Mouse (Mus musculus): ENCODE measurements around the gene Tmem236. TPM values are rescaled to one million over a fixed set of nuclear protein-coding genes. Genes with fewer than 3 reads are reported as not detected.

Gene Tmem236
- total and polyA plus RNA-seq, 2 experiments from 2014 or later = 0.04 to 1.2 TPM

- Histone ChIP-seq H3K9me3 (replicated peaks; ENCODE audit: control insufficient read depth, low read length) (no peaks in the 10 kb centered on the region), H3K27me3 (ENCODE audit: control insufficient read depth, insufficient read depth, low read length) (no peaks in the 10 kb centered on the region), H3K27ac (ENCODE audit: low read depth) (no peak overlapping the region), H3K9ac (replicated peaks; ENCODE audit: low read depth, low read length) (no peak overlapping the region), H3K4me3 (ENCODE audit: low read depth, low read length) (no peak overlapping the region), H3K4me1 (ENCODE audit: control insufficient read depth, insufficient read depth) (no peaks in the 10 kb centered on the region), H3K4me2 (ENCODE audit: low read depth, low read length) (no peak overlapping the region), H3K36me3 (replicated peaks; ENCODE audit: control insufficient read depth, insufficient read depth, low read length) (no peaks in the 10 kb centered on the region)
- ATAC-seq (ENCODE audit: insufficient read depth, low read depth) = no peak
- TF ChIP-seq CTCF (IDR thresholded peaks at IDR 0.05; ENCODE audit: low read depth) = no peak
- no peak for TF ChIP-seq EP300 (IDR thresholded peaks at IDR 0.05; ENCODE audit: low read depth)
- 78% methylated on average over 3 of the region's 4 CpGs for WGBS
- DNase-seq (ENCODE audit: low spot score) = no peak
Observed at GRCm38 (mm10) chr2:14224387-14224786, 50.1 kb downstream of the Tmem236 start.

- ATAC-seq (ENCODE audit: insufficient read depth, low read depth) = no peak
Observed at GRCm38 (mm10) chr2:14228495-14228894, 54.2 kb downstream of the Tmem236 start.

GRCm38 (mm10) chr2:14229149-14229548, 54.8 kb downstream of the Tmem236 start, which contains the start of gene Mrc1:
Gene Mrc1, plus strand, starts transcription at chr2:14229392.
- Histone ChIP-seq H3K4me1 (ENCODE audit: control insufficient read depth, insufficient read depth) (peaks cover 4% of the 10 kb centered on the region; the same call in 1 of the 2 replicates), H3K4me3 (ENCODE audit: low read depth, low read length) (0 out of 2 replicates have a peak within 1 kb of the TSS, but pooled peaks have one; percentile 1), H3K9me3 (replicated peaks; ENCODE audit: control insufficient read depth, low read length) (no peaks in the 10 kb centered on the region), H3K36me3 (replicated peaks; ENCODE audit: control insufficient read depth, insufficient read depth, low read length) (no peaks in the 10 kb centered on the region), H3K27ac (ENCODE audit: low read depth) (no peak within 1 kb of the TSS), H3K9ac (replicated peaks; ENCODE audit: low read depth, low read length) (no peak within 1 kb of the TSS), H3K27me3 (ENCODE audit: control insufficient read depth, insufficient read depth, low read length) (no peaks in the 10 kb centered on the region), H3K4me2 (ENCODE audit: low read depth, low read length) (peak within 1 kb of the TSS; percentile 3; the same call in 1 of the 2 replicates)
- DNase-seq (ENCODE audit: low spot score) (no peak), ATAC-seq (ENCODE audit: insufficient read depth, low read depth) (no peak)
- 52% methylated on average over 3 of the region's 3 CpGs for WGBS
- TF ChIP-seq CTCF (IDR thresholded peaks at IDR 0.05; ENCODE audit: low read depth) (no peak), EP300 (IDR thresholded peaks at IDR 0.05; ENCODE audit: low read depth) (no peak)

More at GRCm38 (mm10) chr2:14228495-14228894, 54.2 kb downstream of the Tmem236 start:
- no peak overlapping the region for H3K4me2 ChIP-seq (ENCODE audit: low read depth, low read length)
- H3K4me1 ChIP-seq (ENCODE audit: control insufficient read depth, insufficient read depth) = peaks cover 4% of the 10 kb centered on the region; the same call in 1 of the 2 replicates
- H3K27me3 ChIP-seq (ENCODE audit: control insufficient read depth, insufficient read depth, low read length) = no peaks in the 10 kb centered on the region
- no peaks in the 10 kb centered on the region for H3K36me3 ChIP-seq (replicated peaks; ENCODE audit: control insufficient read depth, insufficient read depth, low read length)
- no peak overlapping the region for H3K4me3 ChIP-seq (ENCODE audit: low read depth, low read length)
- H3K9me3 ChIP-seq (replicated peaks; ENCODE audit: control insufficient read depth, low read length) = no peaks in the 10 kb centered on the region
- 50% methylated on average over 6 of the region's 6 CpGs for WGBS
- TF ChIP-seq CTCF (IDR thresholded peaks at IDR 0.05; ENCODE audit: low read depth) = no peak
- TF ChIP-seq EP300 (IDR thresholded peaks at IDR 0.05; ENCODE audit: low read depth) = no peak
- H3K27ac ChIP-seq (ENCODE audit: low read depth) = no peak overlapping the region
- DNase-seq (ENCODE audit: low spot score) = no peak
- H3K9ac ChIP-seq (replicated peaks; ENCODE audit: low read depth, low read length) = no peak overlapping the region

- ATAC-seq (ENCODE audit: insufficient read depth, low read depth) = no peak
- Histone ChIP-seq H3K4me1 (ENCODE audit: control insufficient read depth, insufficient read depth) (peaks cover 4% of the 10 kb centered on the region; the same call in 1 of the 2 replicates), H3K4me2 (ENCODE audit: low read depth, low read length) (peak overlapping the region; percentile 3; the same call in 1 of the 2 replicates), H3K9me3 (replicated peaks; ENCODE audit: control insufficient read depth, low read length) (no peaks in the 10 kb centered on the region), H3K9ac (replicated peaks; ENCODE audit: low read depth, low read length) (no peak overlapping the region), H3K36me3 (replicated peaks; ENCODE audit: control insufficient read depth, insufficient read depth, low read length) (no peaks in the 10 kb centered on the region), H3K27me3 (ENCODE audit: control insufficient read depth, insufficient read depth, low read length) (no peaks in the 10 kb centered on the region), H3K4me3 (ENCODE audit: low read depth, low read length) (no peak overlapping the region), H3K27ac (ENCODE audit: low read depth) (no peak overlapping the region)
- 56% methylated on average over 14 of the region's 14 CpGs for whole genome bisulfite sequencing
- no peak for DNase-seq (ENCODE audit: low spot score)
- TF ChIP-seq CTCF (IDR thresholded peaks at IDR 0.05; ENCODE audit: low read depth) (no peak), EP300 (IDR thresholded peaks at IDR 0.05; ENCODE audit: low read depth) (no peak)
Observed at GRCm38 (mm10) chr2:14229979-14230378, 55.7 kb downstream of the Tmem236 start.

- Histone ChIP-seq H3K27me3 (ENCODE audit: control insufficient read depth, insufficient read depth, low read length) (no peaks in the 10 kb centered on the region), H3K9ac (replicated peaks; ENCODE audit: low read depth, low read length) (no peak overlapping the region), H3K9me3 (replicated peaks; ENCODE audit: control insufficient read depth, low read length) (no peaks in the 10 kb centered on the region), H3K4me2 (ENCODE audit: low read depth, low read length) (no peak overlapping the region), H3K36me3 (replicated peaks; ENCODE audit: control insufficient read depth, insufficient read depth, low read length) (no peaks in the 10 kb centered on the region), H3K27ac (ENCODE audit: low read depth) (no peak overlapping the region), H3K4me1 (ENCODE audit: control insufficient read depth, insufficient read depth) (peaks cover 7% of the 10 kb centered on the region; the same call in 1 of the 2 replicates), H3K4me3 (ENCODE audit: low read depth, low read length) (no peak overlapping the region)
- no peak for ATAC-seq (ENCODE audit: insufficient read depth, low read depth)
- WGBS = 54% methylated on average over 1 of the region's 1 CpGs
- DNase-seq (ENCODE audit: low spot score) = no peak
- TF ChIP-seq EP300 (IDR thresholded peaks at IDR 0.05; ENCODE audit: low read depth) (no peak), CTCF (IDR thresholded peaks at IDR 0.05; ENCODE audit: low read depth) (no peak)
Observed at GRCm38 (mm10) chr2:14232897-14233296, 58.6 kb downstream of the Tmem236 start.

GRCm38 (mm10) chr2:14233983-14234382, 59.7 kb downstream of the Tmem236 start:
- Histone ChIP-seq H3K9me3 (replicated peaks; ENCODE audit: control insufficient read depth, low read length) (no peaks in the 10 kb centered on the region), H3K27ac (ENCODE audit: low read depth) (no peak overlapping the region), H3K36me3 (replicated peaks; ENCODE audit: control insufficient read depth, insufficient read depth, low read length) (no peaks in the 10 kb centered on the region), H3K4me3 (ENCODE audit: low read depth, low read length) (no peak overlapping the region), H3K4me2 (ENCODE audit: low read depth, low read length) (no peak overlapping the region), H3K27me3 (ENCODE audit: control insufficient read depth, insufficient read depth, low read length) (no peaks in the 10 kb centered on the region), H3K9ac (replicated peaks; ENCODE audit: low read depth, low read length) (no peak overlapping the region), H3K4me1 (ENCODE audit: control insufficient read depth, insufficient read depth) (peaks cover 7% of the 10 kb centered on the region; the same call in 1 of the 2 replicates)
- WGBS = 45% methylated on average over 2 of the region's 2 CpGs
- ATAC-seq (ENCODE audit: insufficient read depth, low read depth) (no peak), DNase-seq (ENCODE audit: low spot score) (no peak)
- TF ChIP-seq EP300 (IDR thresholded peaks at IDR 0.05; ENCODE audit: low read depth) = no peak
- no peak for TF ChIP-seq CTCF (IDR thresholded peaks at IDR 0.05; ENCODE audit: low read depth)
